Mouse (Mus musculus) limb, embryonic 10.5 days (tissue): ENCODE data around the gene Gpr183. TPM values are rescaled to one million over a fixed set of nuclear protein-coding genes. Genes with fewer than 3 reads are reported as not detected.

ENCODE experiments used
- DNase-seq: peaks from one replicate; pipeline ENCODE4 v3.0.0-alpha.2; 2017; ENCODE audit warnings: low spot score
- H3K27ac ChIP-seq: fragments of 300-500 bp; sonication (generic); 2 replicates; pipeline ENCODE4 v1.5.1; 2016; ENCODE audit warnings: mild to moderate bottlenecking
- H3K27me3 ChIP-seq: fragments of 300-500 bp; sonication (generic); 2 replicates; pipeline ENCODE4 v1.6.1; 2016; ENCODE audit warnings: low read depth, mild to moderate bottlenecking; ENCODE audit not compliant: poor library complexity, severe bottlenecking
- H3K36me3 ChIP-seq: fragments of 300-500 bp; sonication (generic); 2 replicates; pipeline ENCODE4 v1.6.1; 2016; ENCODE audit warnings: mild to moderate bottlenecking, moderate library complexity
- H3K4me1 ChIP-seq: fragments of 300-500 bp; sonication (generic); 2 replicates; pipeline ENCODE4 v1.6.1; 2016
- H3K4me3 ChIP-seq: fragments of 300-500 bp; sonication (generic); 2 replicates; pipeline ENCODE4 v1.5.1; 2016; ENCODE audit warnings: mild to moderate bottlenecking, moderate library complexity
- H3K9me3 ChIP-seq: fragments of 300-500 bp; sonication (generic); replicated peaks from 2 replicates; pipeline ENCODE4 v1.6.1; 2016; ENCODE audit warnings: mild to moderate bottlenecking
- WGBS: fragments of 180-500 bp; shearing (Covaris S2); methylation state at CpG from one replicate; pipeline ENCODE4 v1.1.7; 2016; 5-methylcytosine and 5-hydroxymethylcytosine counted together
- polyA plus RNA-seq: library from polyadenylated mRNA; unstranded; fragments of >200 nt; fragmentation: Nextera tagmentation; extraction: Ambion mirVana; gene quantifications from 2 replicates; pipeline ENCODE4 v1.2.1, GENCODE M21; 2016

The Gpr183 gene
- polyA plus RNA-seq, 1 experiment from 2014 or later = 2.7 TPM

DNA sequence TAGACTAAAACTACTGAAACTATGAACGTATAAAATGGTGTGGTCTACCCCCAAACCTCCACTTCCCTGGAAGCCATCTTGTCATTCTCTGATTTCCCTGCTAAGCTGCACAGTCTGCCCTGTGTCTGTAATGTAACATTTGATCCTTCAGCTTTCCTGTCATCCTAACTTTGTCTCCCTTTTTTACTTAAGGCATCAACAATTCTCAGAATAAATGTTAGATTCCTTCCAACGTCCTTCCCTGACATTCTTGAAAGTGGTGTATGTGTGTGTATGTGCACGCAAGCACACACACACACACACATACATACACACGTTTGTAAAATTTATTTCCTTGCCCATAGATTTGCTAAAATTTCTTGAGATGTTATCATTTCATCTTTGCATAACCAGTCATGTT is 5.0 kb downstream of the Gpr183 start:
- WGBS = 93% methylated on average over 4 of the region's 4 CpGs

DNA sequence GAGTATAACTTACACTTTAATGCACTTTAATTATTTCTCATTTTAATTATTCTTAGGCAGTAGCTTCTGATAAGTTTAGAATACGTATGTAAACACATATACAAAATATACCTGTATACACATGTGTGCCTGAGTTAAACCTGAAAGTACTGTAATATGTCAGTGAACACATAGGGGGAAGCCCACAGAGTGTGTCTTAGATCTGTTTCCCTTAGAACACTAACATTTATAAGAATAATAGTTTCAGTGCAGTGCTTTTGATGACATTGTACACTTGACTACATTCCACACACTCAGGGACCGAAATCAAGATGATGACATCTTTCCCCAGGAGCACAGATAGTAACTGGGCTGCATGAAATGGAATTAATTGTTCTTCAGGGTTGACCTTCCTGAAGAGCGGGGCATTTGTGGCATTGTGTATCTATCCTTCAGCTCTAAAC is 5.4 kb downstream of the Gpr183 start:
- WGBS = 95% methylated on average over 3 of the region's 3 CpGs
- Histone ChIP-seq H3K4me1 (peaks cover 16% of the 10 kb centered on the region), H3K36me3 (peaks cover 5% of the 10 kb centered on the region), H3K27ac (no peak overlapping the region), H3K27me3 (no peaks in the 10 kb centered on the region), H3K4me3 (no peak overlapping the region), H3K9me3 (no peaks in the 10 kb centered on the region)
- no peak for DNase-seq

More for the DNA sequence above, 5.0 kb downstream of the Gpr183 start:
- Histone ChIP-seq H3K36me3 (no peaks in the 10 kb centered on the region; the same call in 1 of the 2 replicates), H3K9me3 (no peaks in the 10 kb centered on the region), H3K4me1 (peaks cover 16% of the 10 kb centered on the region), H3K27me3 (no peaks in the 10 kb centered on the region), H3K4me3 (no peak overlapping the region), H3K27ac (no peak overlapping the region)
- no peak for DNase-seq

DNA sequence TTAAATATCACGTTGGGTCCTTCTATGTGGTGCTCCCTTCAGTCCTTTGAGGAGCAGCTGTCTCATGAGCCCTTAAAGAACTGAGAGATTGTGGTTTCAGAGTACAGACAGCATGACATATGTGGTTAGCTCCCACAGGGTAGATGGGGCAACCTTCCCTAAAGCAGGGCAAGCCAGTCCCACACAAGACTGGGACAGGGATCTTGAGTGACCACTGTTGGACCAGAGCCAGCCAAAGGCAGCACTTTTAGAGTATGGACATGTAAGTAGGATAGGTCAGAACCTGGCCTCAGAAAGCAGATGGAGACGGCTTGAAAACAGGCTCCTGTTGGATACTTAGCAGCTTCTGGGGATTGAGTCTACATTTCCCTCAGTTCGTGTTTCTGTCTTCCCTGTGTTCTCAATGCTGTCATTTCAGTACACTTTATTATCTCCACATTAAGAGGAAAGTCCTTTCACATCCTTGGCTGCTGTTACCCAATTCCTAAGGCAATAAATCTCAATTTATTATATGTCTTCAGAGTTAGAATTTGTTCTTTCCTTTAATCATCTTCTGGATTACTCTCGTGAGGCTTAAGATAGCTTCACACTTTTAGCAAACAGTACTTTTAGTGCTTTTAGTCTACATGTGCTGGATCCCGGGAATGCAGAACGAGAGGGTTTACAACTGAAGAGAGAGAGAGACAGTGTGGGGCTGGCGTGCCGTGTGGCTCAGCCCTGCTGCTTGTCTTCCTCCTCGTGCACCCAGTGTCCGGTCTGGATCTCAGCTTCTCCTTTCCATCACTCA is 6.1 kb downstream of the Gpr183 start:
- no peak for DNase-seq
- no peaks in the 10 kb centered on the region for H3K9me3 ChIP-seq
- 69% methylated on average over 10 of the region's 10 CpGs for WGBS
- H3K4me1 ChIP-seq = peaks cover 16% of the 10 kb centered on the region
- H3K27me3 ChIP-seq = no peaks in the 10 kb centered on the region
- H3K27ac ChIP-seq = no peak overlapping the region
- H3K4me3 ChIP-seq = no peak overlapping the region
- H3K36me3 ChIP-seq = peaks cover 11% of the 10 kb centered on the region

DNA sequence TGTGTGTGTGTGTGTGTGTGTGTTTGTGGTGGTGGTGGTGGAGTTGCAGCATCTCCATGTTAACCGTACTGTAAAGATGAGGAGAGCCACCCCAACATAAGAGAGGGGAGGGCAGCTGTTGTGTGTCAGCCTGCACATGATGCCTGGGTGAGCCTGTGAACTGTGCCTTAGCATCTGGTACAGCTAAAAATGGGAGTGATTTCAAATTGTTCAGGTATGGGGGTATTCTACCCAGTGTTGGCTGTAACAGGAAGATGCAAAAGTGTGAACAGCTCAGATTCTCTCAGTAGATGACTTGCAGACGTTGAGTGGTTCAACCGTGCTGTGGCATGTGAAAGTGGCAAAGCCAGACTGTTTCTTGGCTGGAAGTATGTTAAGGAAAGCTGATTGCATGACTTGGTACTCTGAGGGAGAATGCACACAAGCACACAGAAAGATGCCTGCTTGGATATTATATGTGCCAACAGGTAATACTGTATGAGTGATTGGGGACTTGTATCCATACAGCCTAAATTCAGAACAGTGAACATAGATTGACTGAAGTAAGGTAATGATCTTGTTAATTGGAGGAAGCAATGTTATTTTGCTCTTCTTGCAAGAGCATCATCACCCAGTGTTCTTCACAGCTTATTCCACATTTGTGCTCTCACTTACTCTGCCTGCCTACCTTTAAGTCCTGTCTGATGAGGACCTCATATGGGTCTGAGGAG is 6.8 kb downstream of the Gpr183 start:
- Histone ChIP-seq H3K27ac (no peak overlapping the region), H3K4me3 (no peak overlapping the region), H3K27me3 (no peaks in the 10 kb centered on the region), H3K36me3 (peaks cover 12% of the 10 kb centered on the region), H3K9me3 (no peaks in the 10 kb centered on the region), H3K4me1 (peaks cover 9% of the 10 kb centered on the region; the same call in 1 of the 2 replicates)
- DNase-seq = no peak
- WGBS = 90% methylated on average over 3 of the region's 3 CpGs

DNA sequence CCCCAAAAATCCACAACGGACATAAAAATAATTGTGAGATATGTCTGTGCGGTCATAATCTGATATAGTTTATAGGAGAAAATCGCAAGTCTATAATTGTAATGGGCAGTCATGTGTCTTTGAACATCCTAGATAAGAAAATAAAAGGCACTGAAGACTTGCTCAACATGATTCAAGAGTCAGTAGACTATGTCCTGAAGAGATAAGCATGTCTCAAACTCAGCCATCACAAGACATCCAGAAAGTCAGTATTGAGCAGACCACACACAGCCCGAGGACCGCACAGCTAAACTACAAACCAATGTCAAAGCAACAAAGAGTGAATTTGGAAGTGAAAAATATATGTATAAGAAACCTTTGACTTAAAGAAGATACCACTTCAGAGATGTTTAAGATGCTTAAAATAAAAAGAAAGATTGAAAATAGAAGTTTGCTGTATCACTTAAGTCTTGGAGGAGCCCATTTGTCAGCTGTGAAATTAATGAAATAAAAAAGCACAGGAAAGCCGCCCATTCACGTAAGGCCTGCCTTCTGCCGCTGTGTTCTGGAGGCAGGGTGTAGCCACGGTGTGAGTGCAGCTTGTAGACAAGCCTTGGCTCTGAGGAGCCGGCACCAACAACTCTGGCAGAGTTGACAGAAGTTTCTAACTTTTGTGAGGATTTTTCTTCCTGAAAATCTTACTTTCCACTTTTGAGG is 7.7 kb downstream of the Gpr183 start:
- no peak overlapping the region for H3K27ac ChIP-seq
- 92% methylated on average over 10 of the region's 10 CpGs for WGBS
- H3K9me3 ChIP-seq = no peaks in the 10 kb centered on the region
- no peak overlapping the region for H3K4me3 ChIP-seq
- DNase-seq = no peak
- peaks cover 8% of the 10 kb centered on the region; the same call in 1 of the 2 replicates for H3K4me1 ChIP-seq
- H3K27me3 ChIP-seq = no peaks in the 10 kb centered on the region
- peaks cover 12% of the 10 kb centered on the region for H3K36me3 ChIP-seq

DNA sequence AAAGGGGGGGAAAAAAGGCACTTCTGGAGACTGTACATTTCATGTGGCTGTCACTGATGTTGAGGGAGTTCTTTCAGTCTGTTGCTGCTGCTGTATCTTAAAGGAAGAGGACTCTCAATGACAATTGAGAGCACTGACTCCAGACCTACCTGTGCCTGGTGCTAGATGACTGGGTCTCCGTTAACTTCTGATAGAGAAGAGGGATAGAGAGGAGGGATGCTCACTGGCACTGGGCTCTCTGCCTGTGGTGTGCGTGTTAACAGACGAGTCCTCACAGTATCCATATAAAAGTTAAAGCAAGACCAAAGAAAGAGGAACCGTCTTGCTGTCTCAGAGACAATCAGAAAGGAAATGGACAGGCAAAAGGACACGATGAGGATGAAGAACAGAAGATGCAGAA is 8.7 kb downstream of the Gpr183 start:
- Histone ChIP-seq H3K4me1 (0 out of 2 replicates have a peak, but pooled peaks cover 1% of the 10 kb centered on the region), H3K27ac (no peak overlapping the region)
- 93% methylated on average over 5 of the region's 5 CpGs for WGBS

DNA sequence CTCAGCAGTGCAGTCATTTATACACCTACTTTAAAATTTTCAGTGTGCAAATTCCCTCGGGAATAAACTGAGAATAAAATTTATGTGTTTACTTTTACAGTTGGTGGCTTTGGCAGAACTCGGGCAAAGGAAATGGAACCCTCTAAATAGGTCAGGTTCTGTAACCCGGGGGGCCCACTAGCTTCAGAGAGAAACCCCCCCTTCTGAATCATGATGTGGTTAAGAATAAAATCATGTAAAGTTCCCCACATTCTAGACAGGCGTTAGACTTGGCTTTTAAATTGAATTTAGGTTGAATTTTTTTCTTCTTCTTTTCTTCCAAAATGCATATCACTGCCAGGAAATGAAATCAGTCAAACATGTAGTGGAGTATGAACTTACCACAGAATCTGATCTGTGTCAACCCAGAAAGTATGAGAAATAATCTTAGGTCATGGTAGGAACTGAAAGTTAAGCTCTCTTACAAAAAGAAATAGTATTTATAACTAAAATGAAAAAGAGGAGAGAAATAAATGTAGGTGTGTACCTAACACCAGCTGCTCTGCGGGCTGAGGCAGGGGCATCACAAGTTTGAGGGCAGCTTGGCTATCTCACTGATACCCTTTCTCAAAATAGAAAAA is 9.7 kb downstream of the Gpr183 start:
- no peak overlapping the region for H3K27ac ChIP-seq
- no peak for DNase-seq
- WGBS = 91% methylated on average over 5 of the region's 5 CpGs
- no peaks in the 10 kb centered on the region for H3K4me1 ChIP-seq
- H3K27me3 ChIP-seq = no peaks in the 10 kb centered on the region
- peaks cover 12% of the 10 kb centered on the region for H3K36me3 ChIP-seq
- no peaks in the 10 kb centered on the region for H3K9me3 ChIP-seq
- H3K4me3 ChIP-seq = no peak overlapping the region

More for the DNA sequence above, 8.7 kb downstream of the Gpr183 start:
- Histone ChIP-seq H3K36me3 (peaks cover 12% of the 10 kb centered on the region), H3K9me3 (no peaks in the 10 kb centered on the region), H3K27me3 (no peaks in the 10 kb centered on the region), H3K4me3 (no peak overlapping the region)
- DNase-seq = no peak

DNA sequence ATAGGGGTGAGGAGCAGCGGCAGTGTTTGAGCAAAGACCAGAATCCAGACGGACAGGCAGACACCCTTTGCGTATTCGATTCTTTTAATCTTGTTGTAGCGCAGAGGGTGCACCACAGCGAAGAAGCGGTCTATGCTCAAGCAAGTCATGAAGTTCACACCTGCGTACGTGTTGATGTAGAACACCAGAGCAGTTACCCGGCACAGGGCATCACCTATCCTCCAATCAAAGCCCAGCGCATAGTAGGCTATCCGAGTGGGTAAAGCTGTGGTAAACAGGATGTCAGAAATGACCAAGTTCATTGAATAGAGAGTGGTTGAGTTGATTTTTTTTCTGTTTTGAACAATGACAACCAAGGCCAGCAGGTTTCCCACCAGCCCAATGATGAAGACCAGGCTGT is 10.4 kb downstream of the Gpr183 start:
- no peak overlapping the region for H3K4me3 ChIP-seq
- no peaks in the 10 kb centered on the region for H3K4me1 ChIP-seq
- no peaks in the 10 kb centered on the region for H3K9me3 ChIP-seq
- H3K27ac ChIP-seq = no peak overlapping the region
- peaks cover 12% of the 10 kb centered on the region for H3K36me3 ChIP-seq
- DNase-seq = no peak
- 96% methylated on average over 12 of the region's 12 CpGs for WGBS
- no peaks in the 10 kb centered on the region for H3K27me3 ChIP-seq

DNA sequence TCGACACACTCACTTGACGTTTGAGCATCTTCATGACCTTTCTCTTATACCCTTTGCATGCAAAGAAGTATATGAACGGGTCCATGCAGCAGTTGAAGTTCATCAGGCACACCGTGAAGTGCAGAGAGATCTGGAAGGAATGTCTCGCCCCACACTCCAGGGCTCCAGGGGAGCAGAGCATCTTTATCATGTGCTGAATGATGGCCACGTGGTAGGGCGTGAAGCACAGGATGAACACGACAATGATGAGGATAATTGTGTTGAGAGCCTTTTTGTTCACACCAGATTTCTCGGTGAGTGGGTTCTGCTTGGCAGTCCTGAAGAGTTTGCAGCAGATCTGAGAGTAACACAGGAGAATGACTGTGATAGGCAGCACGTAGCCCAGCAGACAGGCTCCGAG is 10.9 kb downstream of the Gpr183 start:
- Histone ChIP-seq H3K4me1 (no peaks in the 10 kb centered on the region), H3K27ac (no peak overlapping the region), H3K4me3 (no peak overlapping the region), H3K27me3 (no peaks in the 10 kb centered on the region), H3K9me3 (no peaks in the 10 kb centered on the region), H3K36me3 (peaks cover 12% of the 10 kb centered on the region)
- WGBS = 96% methylated on average over 11 of the region's 11 CpGs
- no peak for DNase-seq

DNA sequence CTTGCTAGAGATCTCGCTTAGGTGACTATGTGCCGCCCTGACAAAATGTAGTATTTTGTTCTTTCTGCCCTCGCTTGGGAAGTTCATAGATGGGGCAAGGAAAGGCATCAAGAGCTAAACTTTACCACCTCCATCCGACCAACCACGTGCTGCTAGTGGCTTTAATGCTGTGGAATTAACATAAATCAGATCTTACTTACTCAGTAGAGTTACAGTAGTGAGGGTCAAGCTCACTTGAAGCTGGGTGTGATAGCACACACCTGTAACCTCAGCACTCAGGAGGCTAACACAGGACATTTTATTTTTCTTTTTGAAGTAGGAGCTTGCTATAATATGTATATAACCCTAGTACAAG is 13.0 kb downstream of the Gpr183 start:
- 92% methylated on average over 5 of the region's 5 CpGs for WGBS
- DNase-seq = no peak
- peaks cover 12% of the 10 kb centered on the region for H3K36me3 ChIP-seq
- H3K27me3 ChIP-seq = no peaks in the 10 kb centered on the region
- H3K4me3 ChIP-seq = no peak overlapping the region
- no peaks in the 10 kb centered on the region for H3K9me3 ChIP-seq
- H3K27ac ChIP-seq = no peak overlapping the region
- no peaks in the 10 kb centered on the region for H3K4me1 ChIP-seq

DNA sequence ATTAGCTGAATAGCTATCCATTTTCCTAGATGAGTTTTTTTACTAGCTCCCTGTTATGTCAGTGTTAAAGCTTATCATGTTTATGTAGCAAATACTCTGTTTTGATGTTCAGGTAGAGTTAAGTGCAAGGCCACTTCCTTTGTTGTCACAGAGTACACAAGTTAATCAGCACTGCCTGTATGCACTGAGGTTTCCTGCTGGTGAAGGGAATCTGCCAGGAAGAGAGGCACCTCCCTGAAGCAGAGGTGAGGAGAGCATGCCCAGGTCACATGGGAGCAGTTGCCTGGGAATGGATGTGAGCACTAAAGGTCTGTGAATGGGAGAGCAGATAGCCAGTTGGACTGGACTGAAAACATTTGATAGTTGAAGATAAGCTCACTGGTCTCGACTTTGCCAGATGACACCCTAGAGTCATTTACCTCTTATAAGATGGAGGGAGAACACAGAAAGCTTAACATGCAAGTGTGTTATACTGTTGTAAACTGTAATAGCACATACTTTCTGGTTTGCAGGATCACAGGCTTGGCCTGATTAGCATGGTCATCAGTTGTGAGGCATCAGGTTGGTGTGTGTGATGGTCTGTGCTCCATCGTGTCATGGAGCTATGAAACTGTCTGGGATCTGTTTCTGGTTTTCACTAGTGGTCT is 13.5 kb downstream of the Gpr183 start:
- H3K36me3 ChIP-seq = peaks cover 12% of the 10 kb centered on the region
- H3K9me3 ChIP-seq = no peaks in the 10 kb centered on the region
- 84% methylated on average over 2 of the region's 2 CpGs for WGBS
- H3K27ac ChIP-seq = no peak overlapping the region
- H3K4me3 ChIP-seq = no peak overlapping the region
- DNase-seq = no peak
- H3K27me3 ChIP-seq = no peaks in the 10 kb centered on the region
- H3K4me1 ChIP-seq = peaks cover 2% of the 10 kb centered on the region; the same call in 1 of the 2 replicates

DNA sequence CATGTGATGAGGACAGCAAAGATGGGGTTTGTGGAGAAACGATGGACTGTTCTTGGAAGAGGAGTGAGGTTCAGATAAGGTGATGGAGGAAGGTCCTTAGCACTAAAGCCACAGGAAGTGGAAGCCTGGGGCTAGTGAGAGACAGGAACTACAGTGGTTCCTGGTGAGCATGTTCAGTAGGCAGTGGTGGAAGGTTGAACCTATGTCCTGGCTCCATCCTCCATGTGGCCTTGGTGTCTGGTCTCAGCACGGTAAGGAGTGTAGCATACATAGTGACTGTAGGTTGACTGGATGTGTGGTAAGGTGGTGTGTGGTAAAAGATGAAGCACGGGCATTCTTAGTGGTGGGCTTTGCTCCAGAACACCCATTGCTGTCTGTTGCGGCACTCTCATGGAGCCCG is 15.1 kb downstream of the Gpr183 start:
- H3K4me3 ChIP-seq = no peak overlapping the region
- no peak overlapping the region for H3K27ac ChIP-seq
- H3K27me3 ChIP-seq = no peaks in the 10 kb centered on the region
- WGBS = 95% methylated on average over 5 of the region's 5 CpGs
- no peak for DNase-seq
- peaks cover 2% of the 10 kb centered on the region; the same call in 1 of the 2 replicates for H3K4me1 ChIP-seq
- no peaks in the 10 kb centered on the region for H3K9me3 ChIP-seq
- H3K36me3 ChIP-seq = peaks cover 11% of the 10 kb centered on the region
